Mouse (Mus musculus) limb, embryonic 13.5 days (tissue): ENCODE measurements around the gene Psme2b. TPM values are rescaled to one million over a fixed set of nuclear protein-coding genes. Genes with fewer than 3 reads are reported as not detected.
"Not testable (repeated sequence)": the region's sequence is repeated elsewhere in the genome, so short reads cannot be mapped to it uniquely, and the experiment has no call there.

ENCODE experiments used
- ATAC-seq: fragments of 200-750 bp; cut with Nextera tagmentation; 2 replicates; pipeline ENCODE4 v1.8.0; 2017; ENCODE audit warnings: low read depth, moderate number of reproducible peaks, moderate TSS enrichment; ENCODE audit not compliant: low FRiP score
- H3K27ac ChIP-seq: fragments of 300-500 bp; sonication (generic); 2 replicates; pipeline ENCODE4 v1.5.1; 2015; ENCODE audit warnings: inconsistent platforms, mild to moderate bottlenecking, moderate library complexity
- H3K27me3 ChIP-seq: fragments of 300-500 bp; sonication (generic); 2 replicates; pipeline ENCODE4 v1.6.1; 2015; ENCODE audit warnings: mild to moderate bottlenecking, inconsistent platforms
- H3K36me3 ChIP-seq: fragments of 300-500 bp; sonication (generic); 2 replicates; pipeline ENCODE4 v1.6.1; 2015; ENCODE audit warnings: inconsistent platforms, mild to moderate bottlenecking, moderate library complexity
- H3K4me1 ChIP-seq: fragments of 300-500 bp; sonication (generic); 2 replicates; pipeline ENCODE4 v1.6.1; 2015; ENCODE audit warnings: inconsistent platforms
- H3K4me2 ChIP-seq: fragments of 300-500 bp; sonication (generic); replicated peaks from 2 replicates; pipeline ENCODE4 v1.6.1; 2015; ENCODE audit warnings: inconsistent platforms, mild to moderate bottlenecking, moderate library complexity
- H3K4me3 ChIP-seq: fragments of 300-500 bp; sonication (generic); 2 replicates; pipeline ENCODE4 v1.5.1; 2015; ENCODE audit warnings: moderate library complexity, mild to moderate bottlenecking, inconsistent platforms
- H3K9ac ChIP-seq: fragments of 300-500 bp; sonication (generic); 2 replicates; pipeline ENCODE4 v1.6.1; 2015; ENCODE audit warnings: mild to moderate bottlenecking, inconsistent platforms
- H3K9me3 ChIP-seq: fragments of 300-500 bp; sonication (generic); 2 replicates; pipeline ENCODE4 v1.6.1; 2016; ENCODE audit warnings: inconsistent platforms
- WGBS: fragments of 180-500 bp; shearing (Covaris S2); methylation state at CpG from one replicate; pipeline ENCODE4 v1.1.7; 2015; 5-methylcytosine and 5-hydroxymethylcytosine counted together
- polyA plus RNA-seq: library from polyadenylated mRNA; unstranded; fragments of >200 nt; fragmentation: Nextera tagmentation; extraction: Ambion mirVana; gene quantifications from 2 replicates; pipeline ENCODE4 v1.2.1, GENCODE M21; 2015

The Psme2b gene
- polyA plus RNA-seq = 3.1 and 3.3 TPM in 2 replicates

DNA sequence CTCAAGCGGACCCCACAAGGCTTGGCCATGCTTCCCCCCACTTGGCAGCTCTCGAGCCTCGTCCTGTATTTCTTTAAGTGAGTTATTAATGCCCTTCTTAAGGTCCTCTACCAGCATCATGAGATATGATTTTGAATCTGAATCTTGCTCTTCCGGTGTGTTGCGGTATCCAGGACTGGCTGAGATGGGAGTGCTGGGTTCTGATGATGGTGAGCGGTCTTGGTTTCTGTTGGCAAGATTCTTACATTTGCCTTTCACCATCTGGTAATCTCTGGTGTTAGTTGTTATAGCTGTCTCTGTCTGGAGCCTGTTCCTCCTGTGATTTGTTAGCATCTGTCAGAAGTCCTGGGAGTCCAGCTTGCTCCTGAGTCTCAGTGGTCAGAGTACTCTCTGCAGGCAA, at the start of gene Psme2b:
Gene Psme2b (minus strand): TSS at position 101 of the 400 bp plus-strand sequence.
- H3K9me3 ChIP-seq, H3K36me3 ChIP-seq, H3K4me1 ChIP-seq, H3K4me2 ChIP-seq, H3K4me3 ChIP-seq, H3K9ac ChIP-seq, H3K27me3 ChIP-seq, ATAC-seq, H3K27ac ChIP-seq: not testable (repeated sequence)
- 94% methylated on average over 6 of the region's 6 CpGs for WGBS

DNA sequence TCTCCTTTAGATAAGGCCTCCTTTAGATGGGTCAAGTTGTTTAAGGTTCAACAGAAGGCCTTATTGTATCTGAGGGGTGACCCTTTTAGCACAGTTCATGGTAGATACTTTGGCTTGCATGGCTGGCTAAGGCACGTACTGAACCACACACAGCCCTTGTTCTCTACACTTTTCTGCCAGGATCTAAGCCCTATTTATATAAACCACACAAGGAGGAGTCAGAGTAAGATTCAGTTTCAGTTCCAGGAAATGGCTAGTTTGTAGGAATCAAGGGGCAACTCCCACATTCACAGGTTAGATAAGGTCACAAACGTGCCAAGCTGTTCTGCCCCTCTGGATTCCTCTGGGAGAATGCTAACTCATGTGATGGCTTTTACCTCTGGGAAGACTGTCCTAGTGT, 48.0 kb upstream of the Psme2b start, which contains the start of gene Tgtp1:
Gene Tgtp1 (minus strand): TSS at position 155 of the 400 bp plus-strand sequence.
- H3K4me1 ChIP-seq, H3K27me3 ChIP-seq, H3K9ac ChIP-seq, H3K4me3 ChIP-seq, H3K36me3 ChIP-seq, H3K9me3 ChIP-seq, H3K4me2 ChIP-seq, ATAC-seq, H3K27ac ChIP-seq: not testable (repeated sequence)
- WGBS = 51% methylated on average over 2 of the region's 2 CpGs

DNA sequence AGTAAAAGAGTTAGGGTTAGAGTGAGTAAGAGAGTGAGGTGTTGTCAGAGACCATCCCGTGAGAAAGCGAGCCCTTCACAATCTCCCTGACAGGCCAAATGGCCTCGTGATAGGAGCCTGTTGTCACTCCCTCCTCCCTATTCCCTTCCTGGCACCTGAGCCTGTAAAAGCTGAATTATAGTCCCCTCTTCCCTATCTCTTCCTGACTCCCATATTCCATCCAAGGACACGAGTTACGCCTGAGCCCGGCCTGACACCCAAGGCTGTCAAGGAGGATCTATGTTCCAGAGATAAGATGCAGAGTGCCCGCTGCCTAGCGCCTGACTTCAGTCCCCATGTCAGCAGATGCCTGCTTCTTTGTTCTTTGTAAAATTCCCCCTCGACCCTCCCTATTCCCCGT, 47.3 kb upstream of the Psme2b start:
- H3K4me1 ChIP-seq, H3K36me3 ChIP-seq, H3K27ac ChIP-seq, H3K4me3 ChIP-seq, ATAC-seq, H3K9me3 ChIP-seq, H3K27me3 ChIP-seq, H3K4me2 ChIP-seq, H3K9ac ChIP-seq: not testable (repeated sequence)
- 23% methylated on average over 10 of the region's 10 CpGs for WGBS

DNA sequence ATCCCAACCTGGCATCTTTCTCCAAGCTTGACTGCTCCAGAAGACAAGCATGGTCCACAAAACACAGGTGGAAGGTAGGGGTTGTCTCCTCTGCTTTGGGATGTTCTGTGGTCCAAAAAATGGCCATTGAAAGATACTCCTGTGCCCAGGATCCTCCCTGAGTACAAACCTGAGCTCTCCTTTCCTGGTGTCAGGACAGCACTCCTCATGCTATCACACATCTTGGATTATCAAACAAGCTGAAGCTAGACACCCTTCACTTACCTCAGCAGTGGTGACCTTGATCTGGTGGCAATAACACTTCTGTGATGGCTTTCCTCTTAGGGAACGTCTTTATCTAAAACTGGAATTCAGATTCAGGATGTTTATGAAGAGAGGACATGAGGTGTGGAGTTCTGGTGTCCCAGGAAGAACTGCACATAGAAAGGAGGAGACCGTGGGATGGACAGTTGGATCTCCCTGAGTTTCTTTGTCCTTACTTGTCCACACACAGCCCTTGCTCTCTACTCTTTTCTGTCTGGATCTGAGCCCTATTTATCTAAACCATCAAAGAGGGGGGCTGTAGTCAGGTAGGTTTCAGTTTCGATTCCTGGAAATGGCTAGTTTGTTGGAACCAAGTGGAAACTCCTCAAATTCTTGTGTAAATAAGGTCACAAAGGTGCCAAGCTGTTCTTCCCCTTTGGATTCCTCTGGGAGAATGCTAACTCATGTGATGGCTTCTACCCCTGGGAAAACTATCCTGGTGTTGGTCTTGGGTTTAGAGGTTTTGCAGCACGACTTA, 45.9 kb upstream of the Psme2b start, which contains the start of gene Gm12185:
Gene Gm12185 (minus strand): TSS at position 487 of the 781 bp plus-strand sequence.
- not testable (repeated sequence) for H3K27ac ChIP-seq, H3K4me3 ChIP-seq, H3K9ac ChIP-seq, H3K9me3 ChIP-seq, H3K4me2 ChIP-seq, H3K36me3 ChIP-seq, H3K4me1 ChIP-seq, H3K27me3 ChIP-seq, ATAC-seq
- 59% methylated on average over 4 of the region's 4 CpGs for WGBS

DNA sequence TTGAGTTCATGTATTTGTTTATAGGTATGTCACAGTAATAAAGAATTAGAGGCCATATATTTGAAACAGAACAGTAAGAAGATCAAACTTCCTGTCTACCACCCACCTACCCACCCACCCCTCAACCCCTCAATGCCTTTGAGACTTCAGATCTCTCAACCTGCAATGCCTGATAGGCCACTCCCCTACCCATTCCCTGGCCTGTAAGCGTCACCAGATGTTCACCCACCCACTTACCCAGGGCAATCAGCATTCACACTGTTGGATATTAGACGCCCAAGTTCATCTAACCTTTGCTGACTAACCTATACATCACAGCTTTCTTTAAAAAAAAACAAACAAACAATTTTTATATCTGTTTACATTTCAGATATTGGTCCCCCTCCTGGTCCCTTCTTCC, 44.0 kb upstream of the Psme2b start:
- not testable (repeated sequence) for H3K4me1 ChIP-seq, H3K9me3 ChIP-seq, H3K27ac ChIP-seq, H3K27me3 ChIP-seq, H3K9ac ChIP-seq, H3K4me3 ChIP-seq, H3K4me2 ChIP-seq, H3K36me3 ChIP-seq, ATAC-seq
- 54% methylated on average over 2 of the region's 2 CpGs for WGBS

DNA sequence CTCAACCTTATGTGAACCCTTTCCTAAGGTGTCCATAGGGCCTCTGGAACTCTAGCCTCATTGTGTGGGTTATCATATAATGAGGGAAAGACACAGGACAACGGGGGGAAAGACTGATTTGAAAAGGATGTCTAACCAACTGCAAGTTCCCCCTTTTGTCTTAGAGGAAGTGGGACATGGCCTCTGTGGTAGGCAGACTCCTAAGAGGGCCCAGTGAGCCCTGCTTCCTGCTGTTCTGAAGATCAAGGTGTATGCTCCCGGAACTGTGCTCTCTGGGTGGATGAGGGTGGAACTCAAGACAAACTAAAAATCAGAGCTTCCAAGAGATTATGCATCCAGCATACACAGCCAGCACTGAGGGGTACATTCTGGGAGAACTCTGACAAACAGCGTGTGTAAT, 42.2 kb upstream of the Psme2b start:
- ATAC-seq, H3K4me1 ChIP-seq: not testable (repeated sequence)
- WGBS = 79% methylated on average over 2 of the region's 3 CpGs

DNA sequence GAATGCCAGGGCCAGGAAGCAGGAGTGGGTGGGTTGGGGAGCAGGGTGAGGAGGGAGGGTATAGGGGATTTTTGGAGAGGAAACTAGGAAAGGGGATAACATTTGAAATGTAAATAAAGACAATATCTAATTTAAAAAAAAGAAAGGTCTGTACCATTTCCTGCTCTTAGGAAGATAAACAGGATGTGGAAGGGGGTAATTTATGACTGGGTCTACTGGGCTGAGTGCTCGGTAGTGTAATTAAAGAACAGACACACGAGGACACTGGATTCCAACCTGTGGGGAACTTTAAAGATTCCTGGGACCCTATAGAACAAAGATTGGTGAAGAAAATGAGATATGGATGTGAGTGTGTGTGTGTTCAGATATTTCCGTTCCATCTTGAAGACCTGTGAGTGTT, 36.9 kb upstream of the Psme2b start:
- H3K9ac ChIP-seq, H3K4me1 ChIP-seq, H3K4me3 ChIP-seq, H3K36me3 ChIP-seq, ATAC-seq, H3K9me3 ChIP-seq, H3K27me3 ChIP-seq, H3K27ac ChIP-seq, H3K4me2 ChIP-seq: not testable (repeated sequence)
- no CpG with 5 or more reads among the region's 3 CpGs for WGBS

More for the DNA sequence above, 42.2 kb upstream of the Psme2b start:
- not testable (repeated sequence) for H3K9ac ChIP-seq, H3K9me3 ChIP-seq, H3K4me3 ChIP-seq, H3K27ac ChIP-seq, H3K36me3 ChIP-seq, H3K4me2 ChIP-seq, H3K27me3 ChIP-seq

DNA sequence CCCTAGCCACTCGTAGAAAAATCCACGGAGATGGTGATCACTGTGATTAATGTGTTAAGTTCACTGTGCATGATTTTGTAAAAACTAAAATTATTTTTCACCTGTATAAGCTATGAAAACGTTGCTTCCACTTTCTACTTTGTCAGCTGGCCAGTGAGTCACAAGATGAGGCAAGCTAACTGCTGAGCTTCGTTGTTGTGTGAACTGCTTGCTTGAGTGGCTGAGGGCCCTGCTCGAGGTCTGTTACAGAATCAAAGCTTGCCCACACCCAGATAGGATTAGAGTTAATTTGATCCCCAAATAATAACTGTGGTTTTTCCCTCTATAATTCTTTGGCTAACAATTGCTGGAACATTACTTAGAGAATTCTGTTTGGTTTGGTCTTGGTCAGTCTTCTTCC, 34.1 kb upstream of the Psme2b start:
- H3K9me3 ChIP-seq, H3K9ac ChIP-seq, ATAC-seq, H3K4me1 ChIP-seq, H3K4me3 ChIP-seq, H3K4me2 ChIP-seq, H3K36me3 ChIP-seq, H3K27me3 ChIP-seq, H3K27ac ChIP-seq: not testable (repeated sequence)
- no CpG with 5 or more reads among the region's 5 CpGs for WGBS

DNA sequence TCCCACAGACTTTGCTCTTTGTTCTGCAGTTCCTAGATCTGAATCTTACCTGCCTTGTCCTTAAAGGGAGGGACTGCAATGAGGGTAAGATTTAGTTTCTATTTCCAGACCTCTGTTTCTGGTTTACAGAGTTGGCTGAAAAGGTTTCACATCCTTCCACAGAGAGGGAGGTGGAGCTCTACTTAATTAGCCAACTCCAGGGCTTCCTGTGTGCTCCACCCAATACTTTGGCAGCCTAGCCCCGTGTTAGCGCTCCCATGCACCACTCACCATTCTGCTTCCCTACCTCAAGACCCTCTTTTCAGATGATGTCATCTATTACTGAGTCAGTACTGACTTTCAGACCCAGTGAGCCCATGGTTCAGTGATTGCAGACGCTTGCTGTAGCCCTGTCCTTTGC, 33.3 kb upstream of the Psme2b start, which contains the start of gene 9930111J21Rik1:
Gene 9930111J21Rik1 (minus strand): TSS at position 148 of the 400 bp plus-strand sequence.
- H3K27ac ChIP-seq, H3K9ac ChIP-seq, H3K4me1 ChIP-seq, H3K4me2 ChIP-seq, H3K27me3 ChIP-seq, H3K4me3 ChIP-seq, H3K9me3 ChIP-seq, H3K36me3 ChIP-seq, ATAC-seq: not testable (repeated sequence)
- no CpG with 5 or more reads among the region's 3 CpGs for WGBS

DNA sequence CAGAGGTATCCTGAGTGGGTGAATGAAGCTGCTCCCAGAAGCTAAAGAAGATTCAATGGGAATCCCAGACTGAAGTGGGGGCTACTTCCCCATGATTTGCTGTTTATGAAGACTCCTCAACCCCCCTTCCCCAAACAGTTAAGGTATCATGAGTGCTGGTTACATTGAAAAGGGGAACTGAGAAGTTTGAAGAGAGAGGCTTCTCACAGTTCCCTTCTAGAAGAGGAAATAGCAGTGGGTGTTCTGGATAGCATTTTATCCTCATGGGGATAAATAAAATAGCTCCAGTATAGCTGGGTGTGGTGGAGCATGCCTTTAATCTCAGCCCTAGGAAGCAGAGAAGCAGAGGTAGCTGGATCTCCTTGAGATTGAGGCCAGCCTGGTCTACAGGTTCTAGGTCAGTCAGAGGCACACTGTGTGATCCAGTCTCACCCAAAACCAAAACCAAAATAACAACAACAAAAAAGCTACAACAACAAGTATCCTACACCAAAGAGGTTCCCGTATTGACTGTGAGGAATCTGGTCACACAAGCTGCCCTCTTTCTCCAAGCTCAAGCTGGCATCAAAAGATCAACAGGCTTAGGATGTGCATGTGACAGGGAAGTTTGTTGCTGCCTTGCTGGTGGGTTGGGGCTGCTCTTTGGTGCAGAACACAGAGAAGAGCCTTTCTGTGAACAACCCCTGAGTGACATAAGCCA, 32.4 kb upstream of the Psme2b start, which contains the start of gene Olfr56:
Gene Olfr56 (plus strand): TSS at position 650 of the 700 bp plus-strand sequence.
- not testable (repeated sequence) for H3K27me3 ChIP-seq, H3K4me2 ChIP-seq, ATAC-seq, H3K9me3 ChIP-seq, H3K27ac ChIP-seq, H3K4me3 ChIP-seq, H3K36me3 ChIP-seq, H3K9ac ChIP-seq, H3K4me1 ChIP-seq
- no CpG with 5 or more reads among the region's 1 CpGs for WGBS

DNA sequence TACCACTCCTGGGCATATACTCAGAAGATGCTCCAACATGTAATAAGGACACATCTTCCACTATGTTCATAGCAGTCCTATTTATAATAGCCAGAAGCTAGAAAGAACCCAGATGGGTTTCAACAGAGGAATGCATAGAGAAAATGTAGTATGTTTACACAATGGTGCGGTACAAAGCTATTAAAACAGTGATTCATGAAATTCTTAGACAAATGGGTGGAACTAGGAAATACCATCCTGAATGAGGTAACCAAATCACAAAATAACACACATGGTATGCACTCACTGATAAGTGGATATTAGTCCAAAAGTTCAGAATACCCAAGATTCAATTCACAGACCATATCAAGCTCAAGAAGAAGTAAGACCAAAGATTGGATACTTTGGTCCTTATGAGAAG, 28.7 kb upstream of the Psme2b start:
- ATAC-seq, H3K4me1 ChIP-seq, H3K9me3 ChIP-seq, H3K27me3 ChIP-seq, H3K36me3 ChIP-seq, H3K4me2 ChIP-seq, H3K9ac ChIP-seq, H3K27ac ChIP-seq, H3K4me3 ChIP-seq: not testable (repeated sequence)
- WGBS = no CpG with 5 or more reads among the region's 1 CpGs

DNA sequence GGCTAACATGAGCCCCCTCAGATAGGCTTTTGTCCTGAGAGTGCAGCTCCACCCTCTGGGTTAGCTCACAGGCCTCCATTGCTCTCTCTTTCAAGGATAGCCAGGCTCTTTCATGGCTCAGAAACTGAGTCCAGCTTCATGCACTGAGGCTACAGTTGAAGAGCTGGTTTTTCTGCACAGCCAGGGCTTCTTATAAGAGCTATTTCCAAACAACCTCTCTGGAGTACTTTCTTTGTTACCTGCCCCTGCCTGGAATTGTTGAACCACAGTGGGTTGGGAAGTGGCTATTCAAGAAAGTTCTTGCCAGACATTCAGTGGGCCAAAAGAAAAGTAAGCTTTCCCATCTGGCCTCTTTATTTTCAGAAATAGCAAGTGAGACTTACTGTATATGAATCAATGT, 6.7 kb downstream of the Psme2b start:
- ATAC-seq, H3K9ac ChIP-seq, H3K27ac ChIP-seq, H3K4me3 ChIP-seq, H3K4me1 ChIP-seq, H3K4me2 ChIP-seq, H3K27me3 ChIP-seq, H3K36me3 ChIP-seq, H3K9me3 ChIP-seq: not testable (repeated sequence)
